Mouse (Mus musculus): ENCODE measurements around the gene Irak3.
"Not testable (repeated sequence)": the region's sequence is repeated elsewhere in the genome, so short reads cannot be mapped to it uniquely, and the experiment has no call there.

The Irak3 gene

DNA sequence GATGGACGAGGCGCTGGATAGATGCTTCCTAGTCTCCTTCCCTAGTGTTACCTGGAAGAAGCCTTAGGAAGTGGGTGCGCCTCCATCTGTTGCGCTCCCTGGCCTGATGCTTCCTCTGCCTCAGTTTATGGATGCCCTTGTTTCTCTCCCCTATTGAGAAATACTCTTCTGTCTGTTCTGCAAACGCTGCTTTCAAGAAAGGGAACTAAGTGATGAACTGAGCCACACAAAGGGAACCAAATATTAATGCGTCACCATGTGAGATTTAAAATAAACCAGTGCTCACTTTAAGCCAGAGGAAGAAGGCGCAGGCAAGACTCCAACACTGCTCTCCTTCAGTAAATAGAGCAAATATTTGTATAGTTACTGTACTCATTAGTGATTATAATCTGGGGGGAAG is 38.4 kb downstream of the Irak3 start:
- no peak for DNase-seq (ENCODE audit: low spot score in 2 of 2)

GRCm38 (mm10) chr10:120162840-120163239 is 39.1 kb downstream of the Irak3 start:
- DNase-seq (ENCODE audit: low spot score in 2 of 2), result no peak

- DNase-seq (ENCODE audit: low spot score in 2 of 2), result no peak
Measured at GRCm38 (mm10) chr10:120160533-120160932, 41.4 kb downstream of the Irak3 start.

DNA sequence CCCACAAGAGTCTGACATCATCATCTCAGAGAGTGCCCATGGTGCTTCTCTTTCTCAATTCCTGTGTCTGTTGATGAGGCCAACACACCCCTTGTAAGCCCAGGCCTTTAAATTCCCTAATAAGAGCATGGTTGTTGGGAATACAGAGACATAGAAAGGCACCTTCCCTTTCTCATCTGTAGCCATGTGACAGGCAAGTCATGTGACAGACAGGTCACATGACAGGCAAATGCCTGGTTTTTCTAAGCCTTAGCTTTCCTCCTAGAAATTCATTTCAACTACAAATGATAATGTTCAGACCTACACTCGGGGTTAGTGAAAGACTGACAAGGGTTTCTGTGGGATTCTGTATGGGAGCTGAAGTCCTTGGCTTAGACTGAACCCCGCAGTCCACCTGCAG is 48.0 kb downstream of the Irak3 start:
- DNase-seq (ENCODE audit: low spot score in 2 of 2), result no peak

GRCm38 (mm10) chr10:120151672-120152071 is 50.3 kb downstream of the Irak3 start:
- DNase-seq (ENCODE audit: low spot score in 2 of 2), result no peak

DNA sequence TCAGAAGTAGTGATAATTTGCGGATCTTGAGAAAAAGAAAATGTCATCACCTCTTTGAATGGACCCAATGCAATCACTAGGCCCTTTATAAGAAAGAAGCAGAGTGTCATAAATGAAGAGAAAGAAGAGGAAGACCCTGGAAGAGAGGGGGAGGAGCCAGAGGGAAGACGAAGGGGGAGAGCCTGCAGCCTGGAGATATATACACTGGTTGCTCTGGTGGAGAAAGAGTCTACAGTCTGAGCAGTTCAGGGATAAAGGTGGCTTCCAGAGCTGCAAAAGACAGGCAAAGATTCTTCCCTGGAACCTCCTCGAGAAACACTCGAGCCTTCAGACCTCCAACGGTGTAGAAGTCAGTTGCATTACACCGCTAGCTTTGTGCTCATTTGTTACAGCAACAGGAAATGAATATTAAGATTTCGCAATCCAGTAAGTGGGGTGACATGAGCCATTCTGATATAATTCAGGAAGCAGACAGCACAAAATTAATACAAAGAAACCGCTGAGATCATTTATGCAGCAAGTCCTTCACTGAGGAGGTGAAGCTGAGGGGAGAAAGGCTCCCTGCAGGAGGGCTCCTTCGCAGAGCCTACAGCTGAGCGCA is 60.9 kb downstream of the Irak3 start:
- no peak for DNase-seq (ENCODE audit: low spot score in 2 of 2)

DNA sequence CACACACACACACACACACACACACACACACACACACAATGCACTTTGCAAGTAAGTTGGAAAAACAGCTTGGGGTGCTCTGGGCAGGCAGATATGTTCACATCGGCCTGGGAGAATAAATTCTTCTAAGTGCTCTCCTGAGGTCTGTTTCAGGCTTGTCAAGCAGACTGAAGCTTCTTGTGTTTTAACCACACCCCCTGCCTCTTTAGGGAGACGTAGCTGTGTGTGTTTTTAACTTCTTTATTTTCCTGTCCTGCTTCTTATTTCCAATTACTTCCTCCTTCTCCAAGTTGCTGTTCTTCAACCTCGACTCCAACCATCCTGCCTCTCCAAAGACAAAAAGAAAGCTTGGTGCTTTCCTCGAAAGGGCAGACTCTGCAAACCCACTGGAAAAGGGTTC is 61.7 kb downstream of the Irak3 start:
- no peak for DNase-seq (ENCODE audit: low spot score in 2 of 2)

GRCm38 (mm10) chr10:120136020-120136562 is 65.8 kb downstream of the Irak3 start:
- no peak for DNase-seq (ENCODE audit: low spot score in 2 of 2)

DNA sequence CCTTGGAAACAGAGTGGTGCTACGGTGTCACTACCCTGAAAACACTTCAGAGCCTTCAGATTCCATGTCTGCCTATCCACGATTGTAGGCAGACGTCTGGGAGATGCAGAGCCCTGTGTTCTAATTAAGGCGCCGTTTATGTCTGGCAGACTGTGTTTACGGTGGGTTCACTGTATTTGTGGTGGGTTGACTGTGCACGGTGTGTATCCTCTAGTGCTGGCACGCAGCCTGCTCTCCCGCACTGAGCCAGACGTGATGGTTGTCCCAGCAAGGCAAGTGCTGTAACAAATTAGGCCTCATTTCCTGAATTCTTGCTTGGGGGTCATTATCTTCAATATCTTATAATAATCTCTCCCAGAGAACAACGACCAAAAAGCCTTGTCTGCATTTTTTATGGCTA is 68.2 kb downstream of the Irak3 start:
- DNase-seq (ENCODE audit: low spot score in 2 of 2), result no peak

GRCm38 (mm10) chr10:120130621-120131020 is 71.3 kb downstream of the Irak3 start:
- peak in 1 of 2 experiments; percentile 64 for DNase-seq (ENCODE audit: low spot score in 2 of 2)

- no peak for DNase-seq (ENCODE audit: low spot score in 2 of 2)
Measured at GRCm38 (mm10) chr10:120128601-120129277, 73.2 kb downstream of the Irak3 start.

GRCm38 (mm10) chr10:120125465-120125857 is 76.5 kb downstream of the Irak3 start:
- DNase-seq (ENCODE audit: low spot score in 2 of 2), result no peak

- peak; percentile 83 to 89 for DNase-seq (ENCODE audit: low spot score in 2 of 2)
Measured at GRCm38 (mm10) chr10:120124801-120125464, 77.0 kb downstream of the Irak3 start.

- no peak for DNase-seq (ENCODE audit: low spot score in 2 of 2)
Measured at GRCm38 (mm10) chr10:120123721-120124120, 78.2 kb downstream of the Irak3 start.

GRCm38 (mm10) chr10:120115249-120115648 is 86.7 kb downstream of the Irak3 start:
- DNase-seq (ENCODE audit: low spot score in 2 of 2), result no peak

DNA sequence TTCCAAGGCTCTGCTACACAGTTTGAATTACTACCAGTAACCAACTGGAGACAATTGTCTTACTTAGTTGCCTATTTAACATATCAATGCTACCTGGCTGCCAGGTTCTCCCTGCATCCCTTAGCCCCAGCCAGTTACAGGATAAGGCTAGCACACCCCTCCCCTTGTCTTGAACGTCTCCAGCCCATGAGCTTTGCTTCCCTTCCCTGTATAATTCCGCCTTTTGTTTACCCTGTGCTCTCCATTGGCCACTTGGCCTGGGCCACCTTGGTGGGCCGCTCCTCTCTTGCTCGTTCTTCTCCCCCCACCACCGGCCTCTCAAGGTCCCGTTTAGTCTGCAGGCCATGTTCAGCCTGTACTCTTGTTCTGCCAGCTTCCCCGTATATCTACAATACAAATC is 87.4 kb downstream of the Irak3 start:
- DNase-seq (ENCODE audit: low spot score in 2 of 2), result no peak

GRCm38 (mm10) chr10:120113980-120114379 is 88.0 kb downstream of the Irak3 start:
- no peak for DNase-seq (ENCODE audit: low spot score in 2 of 2)

- not testable (repeated sequence) for DNase-seq (ENCODE audit: low spot score in 2 of 2)
Measured at GRCm38 (mm10) chr10:120113482-120113881, 88.4 kb downstream of the Irak3 start.

DNA sequence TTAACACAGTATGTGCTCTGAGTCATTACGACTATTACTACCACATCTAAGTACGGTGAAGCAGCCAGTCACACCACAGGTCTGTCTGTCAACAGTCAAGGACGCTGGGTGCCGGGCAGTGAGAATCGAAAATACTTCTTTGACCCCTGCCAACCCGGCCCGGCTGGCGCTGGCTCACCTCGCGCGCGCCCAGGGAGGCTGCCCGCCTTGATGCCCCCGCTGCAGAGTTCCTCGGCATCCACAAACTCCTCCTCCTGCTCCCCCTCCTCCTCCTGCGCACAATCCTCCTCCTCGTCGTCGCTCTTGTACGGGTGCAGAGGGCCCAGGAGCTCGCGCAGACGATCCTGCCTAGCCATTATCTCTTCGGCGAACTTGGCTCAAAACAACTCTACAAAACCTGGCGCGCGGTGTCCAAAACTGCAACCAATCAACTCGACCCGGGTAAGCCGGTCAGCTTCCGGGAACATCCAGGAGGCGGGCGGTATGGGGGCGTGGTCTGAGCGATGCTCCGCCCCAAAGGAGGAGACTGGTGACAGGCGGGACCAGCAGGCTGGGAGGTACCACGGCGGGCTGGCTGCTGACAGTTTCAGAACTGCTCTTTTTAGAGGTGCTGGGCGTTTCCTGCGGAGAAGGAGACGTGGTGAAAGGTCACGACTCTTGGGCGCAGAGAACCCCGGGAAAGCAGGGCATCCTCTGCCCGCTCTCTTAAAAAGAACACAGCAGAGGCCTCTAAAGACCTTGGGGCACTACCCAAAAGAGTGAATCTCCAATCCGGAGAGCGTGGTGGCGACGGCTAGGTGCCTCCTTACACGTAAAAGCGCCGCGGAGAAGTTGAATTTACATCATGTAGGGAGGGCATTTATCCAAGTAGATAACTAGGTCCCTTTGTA is 89.2 kb downstream of the Irak3 start, which contains the start of gene Helb:
TSS of gene Helb (minus strand) at position 481 of the 890 bp plus-strand sequence.
- DNase-seq (ENCODE audit: low spot score in 2 of 2), result peak; percentile 94 to 96

DNA sequence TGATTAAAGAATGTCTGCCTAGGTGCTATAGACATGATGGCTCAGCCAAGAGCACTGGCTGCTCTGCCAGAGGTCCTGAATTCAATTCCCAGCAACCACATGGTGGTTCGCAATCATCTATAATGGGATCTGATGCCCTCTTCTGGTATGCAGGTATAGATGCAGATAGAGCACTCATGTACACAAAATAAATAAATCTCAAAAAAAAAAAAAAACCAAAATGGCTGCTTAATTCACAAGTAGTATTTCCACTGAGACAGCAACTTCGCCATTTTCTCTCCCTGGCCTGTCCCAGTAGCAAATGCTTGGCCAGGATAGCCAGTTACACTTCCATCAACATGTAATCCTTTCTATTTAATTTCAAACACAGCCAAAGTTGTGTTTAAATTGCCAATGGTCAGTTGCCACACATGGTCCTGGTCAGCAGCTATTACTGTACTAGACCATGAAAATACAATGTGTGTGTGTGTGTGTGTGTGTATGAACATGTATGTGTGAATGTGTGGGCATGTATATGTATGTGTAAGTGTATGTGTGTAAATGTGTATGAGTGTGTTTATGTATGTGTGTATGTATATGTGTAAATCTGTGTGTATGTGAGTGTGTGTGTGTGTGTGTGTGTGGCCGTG is 90.1 kb downstream of the Irak3 start:
- no peak for DNase-seq (ENCODE audit: low spot score in 2 of 2)

DNA sequence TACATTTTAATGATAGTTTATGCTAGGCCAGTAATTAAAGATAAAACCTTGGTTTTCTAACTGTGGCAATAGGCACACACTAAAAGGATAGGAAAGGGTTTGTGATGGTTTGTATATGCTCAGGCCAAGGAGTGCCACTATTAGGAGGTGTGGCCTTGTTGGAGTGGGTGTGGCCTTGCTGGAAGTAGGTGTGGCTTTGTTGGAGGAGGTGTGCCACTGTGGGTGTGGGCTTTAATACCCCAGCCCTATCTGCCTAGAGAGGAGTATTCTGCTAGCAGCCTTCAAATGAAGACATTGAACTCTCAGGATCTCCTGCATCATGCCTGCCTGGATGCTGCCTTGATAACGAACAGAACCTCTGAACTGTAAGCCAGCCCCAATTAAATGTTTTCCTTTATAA is 101.1 kb downstream of the Irak3 start:
- no peak for DNase-seq (ENCODE audit: low spot score in 2 of 2)

Measured in cerebellum, postnatal 4 days (tissue).